Mouse (Mus musculus): ENCODE measurements around the gene Egfl7. TPM values are rescaled to one million over a fixed set of nuclear protein-coding genes. Genes with fewer than 3 reads are reported as not detected.

Egfl7 gene
- polyA plus RNA-seq, 1 experiment from 2014 or later, result 75.4 TPM

GRCm38 (mm10) chr2:26583640-26584039 is 3.8 kb downstream of the Egfl7 start:
- Histone ChIP-seq H3K4me2 (ENCODE audit: low read length) (no peak overlapping the region), H3K27me3 (replicated peaks; ENCODE audit: control insufficient read depth, insufficient read depth, low read length) (no peaks in the 10 kb centered on the region), H3K36me3 (ENCODE audit: control insufficient read depth, insufficient read depth, low read length) (no peaks in the 10 kb centered on the region), H3K4me3 (ENCODE audit: low read length) (peak overlapping the region; percentile 6; the same call in 1 of the 2 replicates), H3K9me3 (ENCODE audit: control insufficient read depth, low read length) (no peaks in the 10 kb centered on the region), H3K27ac (ENCODE audit: low read depth, low read length) (no peak overlapping the region), H3K4me1 (ENCODE audit: control insufficient read depth, insufficient read depth, low read depth, low read length) (peaks cover 6% of the 10 kb centered on the region; the same call in 1 of the 2 replicates), H3K9ac (ENCODE audit: low read depth, low read length) (no peak overlapping the region)
- 69% methylated on average over 11 of the region's 11 CpGs for WGBS
- no peak for ATAC-seq

GRCm38 (mm10) chr2:26585713-26586112 is 5.9 kb downstream of the Egfl7 start:
- Histone ChIP-seq H3K9ac (ENCODE audit: low read depth, low read length) (no peak overlapping the region), H3K4me2 (ENCODE audit: low read length) (no peak overlapping the region), H3K9me3 (ENCODE audit: control insufficient read depth, low read length) (no peaks in the 10 kb centered on the region), H3K27ac (ENCODE audit: low read depth, low read length) (peak overlapping the region; percentile 37; the same call in 1 of the 2 replicates), H3K27me3 (replicated peaks; ENCODE audit: control insufficient read depth, insufficient read depth, low read length) (no peaks in the 10 kb centered on the region), H3K4me3 (ENCODE audit: low read length) (peak overlapping the region; percentile 23), H3K4me1 (ENCODE audit: control insufficient read depth, insufficient read depth, low read depth, low read length) (peaks cover 6% of the 10 kb centered on the region; the same call in 1 of the 2 replicates), H3K36me3 (ENCODE audit: control insufficient read depth, insufficient read depth, low read length) (no peaks in the 10 kb centered on the region)
- ATAC-seq, result no peak
- WGBS, result 66% methylated on average over 6 of the region's 6 CpGs

DNA sequence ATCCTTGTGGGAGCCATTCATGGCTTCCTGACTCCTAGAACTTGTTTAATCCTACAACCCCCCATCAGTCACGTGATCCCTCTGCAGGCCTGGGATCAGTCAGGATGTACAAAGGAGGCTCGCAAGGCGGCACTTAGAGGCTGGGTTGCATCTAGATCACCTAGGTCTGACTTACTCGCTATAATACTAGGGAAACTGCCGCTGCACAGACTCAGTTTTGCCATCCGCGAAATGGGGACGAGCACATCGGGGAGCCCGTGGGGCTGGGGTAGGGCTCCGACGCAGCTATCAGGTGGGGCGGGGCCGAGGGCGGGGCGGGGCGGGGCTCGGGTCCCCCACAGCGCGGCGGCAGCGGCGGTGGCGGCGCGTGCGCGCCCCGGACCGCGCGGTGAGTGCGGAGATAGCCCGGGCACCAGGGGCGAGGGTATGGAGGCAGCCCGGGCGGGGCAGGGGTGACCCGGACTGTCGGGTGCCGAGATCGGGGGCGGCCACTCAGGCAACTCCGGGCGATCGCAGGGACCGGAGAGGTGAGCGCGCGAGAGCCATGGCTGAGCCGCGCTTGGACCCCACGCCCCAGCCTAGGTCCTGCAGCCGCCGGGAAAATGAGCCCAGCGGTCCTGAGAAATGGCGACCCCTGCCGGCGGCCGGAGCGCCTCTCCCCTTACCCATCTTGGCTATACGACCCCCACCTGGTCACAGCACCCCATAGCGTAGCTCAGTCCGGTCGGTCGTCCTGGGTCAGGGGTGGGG is 6.7 kb downstream of the Egfl7 start, which contains the start of gene Gm20532:
Gene Gm20532 (plus strand): TSS at position 346 of the 750 bp plus-strand sequence.
- under 1% methylated on average over 58 of the region's 65 CpGs for WGBS
- peak within 1 kb of the TSS; percentile 82 for H3K9ac ChIP-seq (ENCODE audit: low read depth, low read length)
- no peaks in the 10 kb centered on the region for H3K9me3 ChIP-seq (ENCODE audit: control insufficient read depth, low read length)
- H3K27ac ChIP-seq (ENCODE audit: low read depth, low read length), result peak within 1 kb of the TSS; percentile 37; the same call in 1 of the 2 replicates
- H3K36me3 ChIP-seq (ENCODE audit: control insufficient read depth, insufficient read depth, low read length), result no peaks in the 10 kb centered on the region
- H3K4me1 ChIP-seq (ENCODE audit: control insufficient read depth, insufficient read depth, low read depth, low read length), result peaks cover 8% of the 10 kb centered on the region; the same call in 1 of the 2 replicates
- no peaks in the 10 kb centered on the region for H3K27me3 ChIP-seq (replicated peaks; ENCODE audit: control insufficient read depth, insufficient read depth, low read length)
- H3K4me2 ChIP-seq (ENCODE audit: low read length), result peak within 1 kb of the TSS; percentile 88
- H3K4me3 ChIP-seq (ENCODE audit: low read length), result peak within 1 kb of the TSS; percentile 63
- peak; percentile 82 for ATAC-seq

DNA sequence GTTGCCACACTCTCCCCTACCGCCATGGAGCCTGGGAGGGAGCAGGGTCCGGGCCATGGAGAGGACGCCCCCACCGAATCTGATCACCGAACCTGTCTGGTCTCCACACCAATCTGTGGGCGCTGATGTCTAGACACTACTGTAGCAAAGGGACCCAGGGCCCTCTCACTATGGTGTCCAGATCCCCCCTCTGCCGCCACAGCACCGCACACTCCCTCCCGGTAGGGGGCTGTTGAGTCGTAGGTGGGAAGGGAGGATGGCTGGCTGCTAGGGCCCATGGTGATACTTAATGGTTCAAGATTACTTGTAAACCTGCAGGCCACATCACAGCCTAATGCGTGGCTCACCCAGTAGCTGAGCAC is 7.2 kb downstream of the Egfl7 start:
- Histone ChIP-seq H3K27me3 (replicated peaks; ENCODE audit: control insufficient read depth, insufficient read depth, low read length) (no peaks in the 10 kb centered on the region), H3K9ac (ENCODE audit: low read depth, low read length) (peak overlapping the region; percentile 82), H3K4me3 (ENCODE audit: low read length) (peak overlapping the region; percentile 63), H3K9me3 (ENCODE audit: control insufficient read depth, low read length) (no peaks in the 10 kb centered on the region), H3K4me1 (ENCODE audit: control insufficient read depth, insufficient read depth, low read depth, low read length) (peaks cover 8% of the 10 kb centered on the region; the same call in 1 of the 2 replicates), H3K27ac (ENCODE audit: low read depth, low read length) (no peak overlapping the region), H3K36me3 (ENCODE audit: control insufficient read depth, insufficient read depth, low read length) (no peaks in the 10 kb centered on the region), H3K4me2 (ENCODE audit: low read length) (peak overlapping the region; percentile 88)
- 7% methylated on average over 11 of the region's 11 CpGs for WGBS
- ATAC-seq, result peak; percentile 51; the same call in 1 of the 2 replicates

GRCm38 (mm10) chr2:26588573-26588972 is 8.8 kb downstream of the Egfl7 start:
- Histone ChIP-seq H3K4me3 (ENCODE audit: low read length) (peak overlapping the region; percentile 5; the same call in 1 of the 2 replicates), H3K9ac (ENCODE audit: low read depth, low read length) (peak overlapping the region; percentile 44; the same call in 1 of the 2 replicates), H3K4me2 (ENCODE audit: low read length) (peak overlapping the region; percentile 13), H3K9me3 (ENCODE audit: control insufficient read depth, low read length) (no peaks in the 10 kb centered on the region), H3K4me1 (ENCODE audit: control insufficient read depth, insufficient read depth, low read depth, low read length) (peaks cover 8% of the 10 kb centered on the region; the same call in 1 of the 2 replicates), H3K36me3 (ENCODE audit: control insufficient read depth, insufficient read depth, low read length) (no peaks in the 10 kb centered on the region), H3K27me3 (replicated peaks; ENCODE audit: control insufficient read depth, insufficient read depth, low read length) (no peaks in the 10 kb centered on the region), H3K27ac (ENCODE audit: low read depth, low read length) (no peak overlapping the region)
- WGBS, result 58% methylated on average over 4 of the region's 4 CpGs
- ATAC-seq, result no peak

DNA sequence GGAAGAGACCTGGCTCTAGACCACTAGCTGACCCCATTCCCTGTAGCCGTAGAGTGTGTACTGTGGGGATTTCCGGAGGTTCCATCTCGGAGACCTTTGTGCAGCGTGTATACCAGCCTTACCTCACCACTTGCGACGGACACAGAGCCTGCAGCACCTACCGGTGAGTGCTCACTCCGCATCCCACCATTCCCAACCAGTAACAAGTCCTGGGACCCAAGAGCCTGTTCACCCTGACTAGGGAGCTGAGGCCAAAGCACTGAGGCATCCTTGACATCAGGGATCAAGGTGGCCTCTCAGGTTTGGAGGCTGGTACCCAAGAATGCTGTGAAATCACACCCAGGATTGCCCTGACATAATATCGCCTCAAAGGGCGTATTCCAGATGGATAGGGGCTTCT is 9.5 kb downstream of the Egfl7 start:
- no peak overlapping the region for H3K27ac ChIP-seq (ENCODE audit: low read depth, low read length)
- no peak for ATAC-seq
- H3K4me3 ChIP-seq (ENCODE audit: low read length), result no peak overlapping the region
- H3K4me2 ChIP-seq (ENCODE audit: low read length), result no peak overlapping the region
- H3K9me3 ChIP-seq (ENCODE audit: control insufficient read depth, low read length), result no peaks in the 10 kb centered on the region
- WGBS, result 87% methylated on average over 10 of the region's 10 CpGs
- H3K9ac ChIP-seq (ENCODE audit: low read depth, low read length), result no peak overlapping the region
- H3K27me3 ChIP-seq (replicated peaks; ENCODE audit: control insufficient read depth, insufficient read depth, low read length), result no peaks in the 10 kb centered on the region
- peaks cover 8% of the 10 kb centered on the region; the same call in 1 of the 2 replicates for H3K4me1 ChIP-seq (ENCODE audit: control insufficient read depth, insufficient read depth, low read depth, low read length)
- no peaks in the 10 kb centered on the region for H3K36me3 ChIP-seq (ENCODE audit: control insufficient read depth, insufficient read depth, low read length)

DNA sequence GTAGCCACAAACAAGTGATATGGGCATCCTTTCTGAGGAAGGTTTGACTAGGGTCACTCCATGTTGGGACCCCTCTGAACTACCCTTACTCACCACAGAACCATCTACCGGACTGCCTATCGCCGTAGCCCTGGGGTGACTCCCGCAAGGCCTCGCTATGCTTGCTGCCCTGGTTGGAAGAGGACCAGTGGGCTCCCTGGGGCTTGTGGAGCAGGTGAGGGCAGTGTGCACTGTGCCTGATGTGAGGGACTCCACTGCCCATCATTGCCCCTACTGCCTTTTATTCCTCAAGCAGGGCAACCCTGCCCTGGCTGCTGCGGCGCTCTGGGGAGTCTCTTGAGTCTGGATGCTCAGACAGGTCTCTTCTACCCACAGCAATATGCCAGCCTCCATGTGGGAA is 10.5 kb downstream of the Egfl7 start:
- Histone ChIP-seq H3K36me3 (ENCODE audit: control insufficient read depth, insufficient read depth, low read length) (no peaks in the 10 kb centered on the region), H3K9me3 (ENCODE audit: control insufficient read depth, low read length) (no peaks in the 10 kb centered on the region), H3K27me3 (replicated peaks; ENCODE audit: control insufficient read depth, insufficient read depth, low read length) (no peaks in the 10 kb centered on the region), H3K4me2 (ENCODE audit: low read length) (no peak overlapping the region), H3K9ac (ENCODE audit: low read depth, low read length) (peak overlapping the region; percentile 17; the same call in 1 of the 2 replicates), H3K4me1 (ENCODE audit: control insufficient read depth, insufficient read depth, low read depth, low read length) (peaks cover 8% of the 10 kb centered on the region; the same call in 1 of the 2 replicates), H3K27ac (ENCODE audit: low read depth, low read length) (no peak overlapping the region), H3K4me3 (ENCODE audit: low read length) (no peak overlapping the region)
- WGBS, result 89% methylated on average over 7 of the region's 7 CpGs
- ATAC-seq, result no peak

- no peak for ATAC-seq
- Histone ChIP-seq H3K4me1 (ENCODE audit: control insufficient read depth, insufficient read depth, low read depth, low read length) (peaks cover 8% of the 10 kb centered on the region; the same call in 1 of the 2 replicates), H3K27ac (ENCODE audit: low read depth, low read length) (no peak overlapping the region), H3K36me3 (ENCODE audit: control insufficient read depth, insufficient read depth, low read length) (no peaks in the 10 kb centered on the region), H3K27me3 (replicated peaks; ENCODE audit: control insufficient read depth, insufficient read depth, low read length) (no peaks in the 10 kb centered on the region), H3K4me3 (ENCODE audit: low read length) (no peak overlapping the region), H3K9ac (ENCODE audit: low read depth, low read length) (no peak overlapping the region), H3K4me2 (ENCODE audit: low read length) (no peak overlapping the region), H3K9me3 (ENCODE audit: control insufficient read depth, low read length) (no peaks in the 10 kb centered on the region)
- whole genome bisulfite sequencing, result 84% methylated on average over 7 of the region's 7 CpGs
Observed at GRCm38 (mm10) chr2:26590962-26591361, 11.1 kb downstream of the Egfl7 start.

- ATAC-seq, result no peak
Observed at GRCm38 (mm10) chr2:26591416-26591815, 11.6 kb downstream of the Egfl7 start.

More at GRCm38 (mm10) chr2:26591416-26591815, 11.6 kb downstream of the Egfl7 start:
- H3K4me3 ChIP-seq (ENCODE audit: low read length), result no peak overlapping the region
- H3K9ac ChIP-seq (ENCODE audit: low read depth, low read length), result no peak overlapping the region
- H3K9me3 ChIP-seq (ENCODE audit: control insufficient read depth, low read length), result no peaks in the 10 kb centered on the region
- no peaks in the 10 kb centered on the region for H3K27me3 ChIP-seq (replicated peaks; ENCODE audit: control insufficient read depth, insufficient read depth, low read length)
- no peaks in the 10 kb centered on the region for H3K36me3 ChIP-seq (ENCODE audit: control insufficient read depth, insufficient read depth, low read length)
- H3K27ac ChIP-seq (ENCODE audit: low read depth, low read length), result no peak overlapping the region
- 84% methylated on average over 12 of the region's 12 CpGs for WGBS
- H3K4me1 ChIP-seq (ENCODE audit: control insufficient read depth, insufficient read depth, low read depth, low read length), result peaks cover 5% of the 10 kb centered on the region; the same call in 1 of the 2 replicates
- no peak overlapping the region for H3K4me2 ChIP-seq (ENCODE audit: low read length)
